27 mouse cellular contexts compared by ENCODE assay signal in the genomic region with DNA sequence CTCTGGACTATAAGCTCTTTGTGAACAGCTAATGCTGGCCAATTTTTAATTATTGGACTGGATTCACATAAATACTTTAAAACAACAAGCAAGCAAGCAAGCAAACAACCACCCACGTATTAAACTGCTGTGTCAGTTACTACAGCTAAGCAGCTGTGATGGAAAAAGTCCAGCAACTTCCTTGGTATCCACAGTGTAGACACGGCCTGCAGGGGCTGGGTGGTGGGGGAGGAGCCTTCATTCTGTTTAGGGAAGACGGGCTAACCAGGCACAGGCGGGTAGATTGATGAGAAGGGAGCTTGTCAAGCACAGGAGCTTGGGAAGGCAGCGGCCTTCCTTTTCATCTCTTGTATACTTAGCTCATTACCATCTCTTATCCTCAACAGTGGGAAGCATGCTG.
DNase-seq lines count a peak whose midpoint lies in the region; ATAC-seq and TF ChIP-seq lines count a peak whose summit lies in the region.
"Had no signal": no experiment of that assay in that cellular context is flagged by ENCODE, and none has a peak within 500 bp of the region (broad histone marks: within the 10 kb centered on the region; RNA-seq: fewer than 3 reads in every experiment).

No protein-coding gene starts in this region.

- WGBS in heart, embryonic 10.5 days, result 17% methylated on average over 5 of the region's 5 CpGs
- WGBS in kidney, adult 2 months, result 37% methylated on average over 5 of the region's 5 CpGs
- 51% methylated on average over 5 of the region's 5 CpGs for WGBS in kidney, embryonic 15.5 days
- 22% methylated on average over 5 of the region's 5 CpGs for WGBS in stomach, embryonic 14.5 days
- 27% methylated on average over 5 of the region's 5 CpGs for WGBS in stomach, postnatal 0 days

- peak overlapping the region; percentile 38; the same call in 1 of the 2 replicates for H3K27ac ChIP-seq in heart, embryonic 10.5 days
- H3K27ac ChIP-seq in kidney, adult 2 months (ENCODE audit: insufficient read depth, low read depth, low read length), result peak overlapping the region; percentile 63; the same call in 1 of the 2 replicates
- H3K27ac ChIP-seq in kidney, embryonic 15.5 days, result no peak overlapping the region
- H3K27ac ChIP-seq in stomach, embryonic 14.5 days (ENCODE audit: low read length), result no peak overlapping the region
- no peak overlapping the region for H3K27ac ChIP-seq in stomach, postnatal 0 days (replicated peaks)
- H3K27ac ChIP-seq: embryonic facial prominence, embryonic 13.5 days; forebrain, embryonic 10.5 days; forebrain, embryonic 15.5 days; hindbrain, embryonic 14.5 days; kidney, postnatal 0 days; limb, embryonic 10.5 days; limb, embryonic 15.5 days; liver, embryonic 13.5 days; macrophage; midbrain, embryonic 13.5 days had no signal

- no peak for DNase-seq in heart, embryonic 10.5 days (ENCODE audit: low spot score)
- DNase-seq in heart, postnatal 14 days, result no peak
- DNase-seq in kidney, adult 2 months, result peak; percentile 79
- DNase-seq in stomach, postnatal 0 days (ENCODE audit: low spot score), result no peak
- DNase-seq in neural tube, embryonic 10.5 days (ENCODE audit: extremely low spot score, low spot score), result no peak
- DNase-seq in layer of hippocampus, adult 9-10 months (ENCODE audit: low spot score), result no peak
- DNase-seq: adrenal gland, postnatal 10 days; cerebellum, adult 9-10 months; cerebellum, postnatal 36 days; embryo, embryonic 11 days; gastrocnemius, postnatal 25 days; heart, adult 18-20 months; layer of hippocampus, adult 9-11 months; liver, embryonic 13.5 days; lung, adult 18-20 months had no signal

- no peak; the same call in 1 of the 2 replicates for ATAC-seq in kidney, embryonic 15.5 days (replicated peaks; ENCODE audit: low FRiP score)
- ATAC-seq in stomach, embryonic 14.5 days (ENCODE audit: insufficient number of reproducible peaks, insufficient read depth, low FRiP score, low read depth), result peak; percentile 57; the same call in 1 of the 2 replicates
- ATAC-seq in stomach, postnatal 0 days (ENCODE audit: low FRiP score, low TSS enrichment), result no peak
- ATAC-seq: forebrain, embryonic 15.5 days; midbrain, embryonic 13.5 days had no signal

- intact Hi-C loops in heart, postnatal 14 days (cut with DNase I), result no loop called here

- no peak for TF ChIP-seq CTCF in kidney, adult 2 months (conservative IDR thresholded peaks at IDR 0.05; ENCODE audit: insufficient read depth, insufficient read length, low read depth, low read length)
- no peak for TF ChIP-seq CTCF in stomach, postnatal 0 days (IDR thresholded peaks at IDR 0.05; ENCODE audit: low read depth)

- H3K4me3 ChIP-seq in heart, embryonic 10.5 days, result no peak overlapping the region
- no peak overlapping the region for H3K4me3 ChIP-seq in kidney, adult 2 months (ENCODE audit: insufficient read depth, low read depth, low read length)
- H3K4me3 ChIP-seq in kidney, embryonic 15.5 days (replicated peaks), result no peak overlapping the region
- no peak overlapping the region for H3K4me3 ChIP-seq in stomach, embryonic 14.5 days (ENCODE audit: low read depth, low read length)
- no peak overlapping the region for H3K4me3 ChIP-seq in stomach, postnatal 0 days (ENCODE audit: low read depth, low read length)
- H3K4me3 ChIP-seq: embryonic facial prominence, embryonic 13.5 days; forebrain, embryonic 10.5 days; forebrain, embryonic 15.5 days; limb, embryonic 10.5 days; limb, embryonic 15.5 days; liver, embryonic 13.5 days; midbrain, embryonic 13.5 days had no signal

- H3K27me3 ChIP-seq in heart, embryonic 10.5 days (ENCODE audit: insufficient read depth, poor library complexity, severe bottlenecking), result no peaks in the 10 kb centered on the region; the same call in 1 of the 2 replicates
- H3K27me3 ChIP-seq in kidney, adult 2 months (replicated peaks; ENCODE audit: control insufficient read depth, insufficient read depth, low read length), result no peaks in the 10 kb centered on the region
- no peaks in the 10 kb centered on the region for H3K27me3 ChIP-seq in kidney, embryonic 15.5 days
- no peaks in the 10 kb centered on the region for H3K27me3 ChIP-seq in stomach, embryonic 14.5 days (ENCODE audit: control insufficient read depth, insufficient read depth, low read length)
- H3K27me3 ChIP-seq in stomach, postnatal 0 days (ENCODE audit: control insufficient read depth, insufficient read depth, low read length), result no peaks in the 10 kb centered on the region
- H3K27me3 ChIP-seq: embryonic facial prominence, embryonic 13.5 days; forebrain, embryonic 15.5 days; limb, embryonic 15.5 days; liver, embryonic 13.5 days; midbrain, embryonic 13.5 days had no signal

- no peak for TF ChIP-seq POLR2A in kidney, adult 2 months (IDR thresholded peaks at IDR 0.05; ENCODE audit: low read depth, low read length)

- H3K4me1 ChIP-seq in heart, embryonic 10.5 days, result peaks cover 74% of the 10 kb centered on the region
- H3K4me1 ChIP-seq in kidney, adult 2 months (ENCODE audit: control insufficient read depth, insufficient read depth, low read length), result peaks cover 47% of the 10 kb centered on the region
- peaks cover 40% of the 10 kb centered on the region for H3K4me1 ChIP-seq in kidney, embryonic 15.5 days
- H3K4me1 ChIP-seq in stomach, embryonic 14.5 days (ENCODE audit: control insufficient read depth, insufficient read depth, low read length), result peaks cover 6% of the 10 kb centered on the region; the same call in 1 of the 2 replicates
- 0 out of 2 replicates have a peak, but pooled peaks cover 3% of the 10 kb centered on the region for H3K4me1 ChIP-seq in stomach, postnatal 0 days (replicated peaks; ENCODE audit: control insufficient read depth, insufficient read depth)
- H3K4me1 ChIP-seq: forebrain, embryonic 15.5 days; midbrain, embryonic 13.5 days had no signal

- H3K4me2 ChIP-seq in kidney, embryonic 15.5 days, result no peak overlapping the region
- H3K4me2 ChIP-seq in stomach, embryonic 14.5 days (replicated peaks; ENCODE audit: low read depth, low read length), result no peak overlapping the region
- no peak overlapping the region for H3K4me2 ChIP-seq in stomach, postnatal 0 days (replicated peaks; ENCODE audit: low read depth)
- H3K4me2 ChIP-seq: embryonic facial prominence, embryonic 13.5 days; forebrain, embryonic 15.5 days; hindbrain, embryonic 14.5 days; limb, embryonic 15.5 days; liver, embryonic 13.5 days; midbrain, embryonic 13.5 days had no signal

- no peaks in the 10 kb centered on the region for H3K9me3 ChIP-seq in heart, embryonic 10.5 days
- H3K9me3 ChIP-seq in kidney, embryonic 15.5 days (replicated peaks), result no peaks in the 10 kb centered on the region; the same call in 1 of the 2 replicates
- H3K9me3 ChIP-seq in stomach, embryonic 14.5 days (ENCODE audit: control insufficient read depth, low read depth, low read length), result no peaks in the 10 kb centered on the region
- H3K9me3 ChIP-seq in stomach, postnatal 0 days (ENCODE audit: control insufficient read depth, low read length), result no peaks in the 10 kb centered on the region
- H3K9me3 ChIP-seq: forebrain, embryonic 10.5 days; forebrain, embryonic 15.5 days; limb, embryonic 10.5 days; limb, embryonic 15.5 days; liver, embryonic 13.5 days; midbrain, embryonic 13.5 days had no signal

- TF ChIP-seq EP300 in stomach, postnatal 0 days (optimal IDR thresholded peaks at IDR 0.05), result no peak

- no peak overlapping the region for H3K9ac ChIP-seq in kidney, embryonic 15.5 days
- no peak overlapping the region for H3K9ac ChIP-seq in stomach, embryonic 14.5 days (replicated peaks; ENCODE audit: low read depth, low read length)
- no peak overlapping the region for H3K9ac ChIP-seq in stomach, postnatal 0 days (ENCODE audit: low read length)
- H3K9ac ChIP-seq: embryonic facial prominence, embryonic 13.5 days; forebrain, embryonic 15.5 days; hindbrain, embryonic 14.5 days; limb, embryonic 15.5 days; liver, embryonic 13.5 days; midbrain, embryonic 13.5 days had no signal

- H3K36me3 ChIP-seq in heart, embryonic 10.5 days, result peaks cover 30% of the 10 kb centered on the region
- no peaks in the 10 kb centered on the region; the same call in 1 of the 2 replicates for H3K36me3 ChIP-seq in kidney, adult 2 months (ENCODE audit: control insufficient read depth, insufficient read depth, low read length)
- H3K36me3 ChIP-seq in kidney, embryonic 15.5 days, result peaks cover 11% of the 10 kb centered on the region
- H3K36me3 ChIP-seq in stomach, embryonic 14.5 days (ENCODE audit: control insufficient read depth, insufficient read depth, low read length), result no peaks in the 10 kb centered on the region
- H3K36me3 ChIP-seq in stomach, postnatal 0 days (ENCODE audit: control insufficient read depth, insufficient read depth, low read length), result no peaks in the 10 kb centered on the region; the same call in 1 of the 2 replicates
- H3K36me3 ChIP-seq: forebrain, embryonic 10.5 days; forebrain, embryonic 15.5 days; G1E; limb, embryonic 10.5 days; limb, embryonic 15.5 days; liver, embryonic 13.5 days; midbrain, embryonic 13.5 days had no signal

Comparison
In these comparisons a context has a peak if more than half of its experiments do, and no peak if none do; other contexts are left out.
1. H3K27ac ChIP-seq: peak in heart, embryonic 10.5 days (single experiment) and kidney, adult 2 months (single experiment); none in kidney, embryonic 15.5 days (single experiment), stomach, embryonic 14.5 days (single experiment) and stomach, postnatal 0 days (single experiment).